Mouse (Mus musculus) spleen, adult 2 months (tissue): ENCODE results near the gene Prdm1.

Experiments used
- CTCF ChIP-seq: fragments of 200-500 bp; IDR thresholded peaks from 2 replicates; pipeline ENCODE4 v1.5.1; 2011; ENCODE audit warnings: mild to moderate bottlenecking, inconsistent platforms; ENCODE audit not compliant: insufficient read depth, insufficient read length, insufficient replicate concordance; ENCODE audit errors: extremely low read depth
- POLR2A ChIP-seq: fragments of 200-500 bp; IDR thresholded peaks from 2 replicates; pipeline ENCODE4 v1.6.1; 2011; ENCODE audit warnings: low read depth, low read length, inconsistent platforms

DNA sequence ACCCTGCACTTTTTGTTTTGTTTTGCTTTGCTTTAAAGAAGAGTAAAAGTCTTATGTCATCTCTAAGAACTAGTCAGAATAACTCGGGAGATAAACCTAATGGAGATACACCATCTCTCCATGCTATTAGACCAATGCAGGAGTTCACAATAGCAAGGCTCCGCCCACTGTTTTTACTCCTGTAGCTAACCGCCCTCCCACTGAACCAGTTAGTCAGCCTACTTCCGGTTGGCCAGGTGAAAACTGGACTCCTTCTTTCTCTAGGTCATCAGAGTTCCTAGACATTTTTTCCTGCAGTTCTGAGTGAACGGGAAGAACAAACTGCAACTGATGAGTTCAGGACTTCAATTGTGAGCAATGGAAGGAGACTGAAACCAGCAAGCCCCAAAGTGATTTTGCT lies 138.0 kb downstream of the Prdm1 start:
- no peak for TF ChIP-seq CTCF
- no peak for TF ChIP-seq POLR2A
